Mouse (Mus musculus): ENCODE results near the gene Cep57.

DNA sequence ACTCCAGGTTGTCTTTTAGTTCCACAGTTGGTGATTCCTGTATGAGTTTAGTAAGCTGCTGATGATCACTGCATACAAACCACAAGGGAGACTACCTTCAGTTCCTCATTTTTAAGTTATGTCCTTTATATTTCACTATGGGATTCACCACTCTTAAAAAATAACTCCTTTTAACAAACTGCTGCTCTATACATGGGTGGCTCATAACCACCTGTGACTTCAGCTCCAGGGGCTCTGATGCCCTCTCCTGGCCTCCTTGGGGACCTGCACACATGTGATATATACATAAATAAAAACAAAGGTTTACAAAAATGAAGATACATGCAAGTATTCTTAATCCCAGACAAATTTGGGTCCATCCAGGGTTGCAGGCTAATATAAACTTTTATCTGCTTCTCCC is 17.0 kb downstream of the Cep57 start:
- TF ChIP-seq POLR2A (IDR thresholded peaks at IDR 0.05; ENCODE audit: control insufficient read depth in 1 of 2, insufficient read depth in 1 of 2, low read depth in 1 of 2, low read length in 2 of 2, poor library complexity in 1 of 2) (no peak; a peak in 1 of 4 replicates), NRF1 (IDR thresholded peaks at IDR 0.05; ENCODE audit: insufficient read depth, low read depth, low read length, poor library complexity, severe bottlenecking) (no peak), POLR2AphosphoS5 (IDR thresholded peaks at IDR 0.05; ENCODE audit: borderline replicate concordance, low read depth, low read length) (no peak), MAX (IDR thresholded peaks at IDR 0.05; ENCODE audit: low read length) (no peak), EP300 (IDR thresholded peaks at IDR 0.05; ENCODE audit: low read depth in 1 of 2, low read length in 2 of 2) (no peak), CTCF (IDR thresholded peaks at IDR 0.05 in 2 of 3, conservative IDR thresholded peaks at IDR 0.05 in 1 of 3; ENCODE audit: control insufficient read depth in 1 of 3, insufficient read depth in 1 of 3, low read depth in 2 of 3, low read length in 3 of 3, poor library complexity in 1 of 3, severe bottlenecking in 1 of 3) (peak; percentile 64 to 81 (median 76)), USF1 (IDR thresholded peaks at IDR 0.05; ENCODE audit: low read depth, low read length) (peak; percentile 42; the same call in 1 of the 2 replicates), HCFC1 (IDR thresholded peaks at IDR 0.05; ENCODE audit: low read depth, low read length) (no peak), USF2 (IDR thresholded peaks at IDR 0.05; ENCODE audit: borderline replicate concordance in 1 of 2, insufficient read depth in 1 of 2, low read depth in 1 of 2, low read length in 2 of 2) (no peak), MEF2A (IDR thresholded peaks at IDR 0.05; ENCODE audit: extremely low read depth, insufficient replicate concordance, low read depth, low read length, poor library complexity, severe bottlenecking) (no peak)
